Mouse (Mus musculus): ENCODE data around the gene Gcg.

- TF ChIP-seq POLR2A (IDR thresholded peaks at IDR 0.05; ENCODE audit: insufficient read length, low read depth) (no peak), MAX (IDR thresholded peaks at IDR 0.05; ENCODE audit: low read depth) (no peak), USF1 (IDR thresholded peaks at IDR 0.05; ENCODE audit: low read depth) (no peak), MYOG (IDR thresholded peaks at IDR 0.05; ENCODE audit: control insufficient read depth in 1 of 3, insufficient read depth in 1 of 3, insufficient read length in 2 of 3, low read depth in 2 of 3) (no peak), TCF12 (IDR thresholded peaks at IDR 0.05; ENCODE audit: insufficient read depth, poor library complexity, severe bottlenecking) (no peak), POLR2AphosphoS2 (IDR thresholded peaks at IDR 0.05; ENCODE audit: insufficient read length, low read depth) (no peak), CEBPB (IDR thresholded peaks at IDR 0.05; ENCODE audit: insufficient read depth, poor library complexity, severe bottlenecking) (no peak), REST (IDR thresholded peaks at IDR 0.05; ENCODE audit: insufficient read depth, insufficient read length) (no peak), MYOD1 (IDR thresholded peaks at IDR 0.05; ENCODE audit: control insufficient read depth in 1 of 3, insufficient read length in 2 of 3, low read depth in 2 of 3) (no peak)
Observed at GRCm38 (mm10) chr2:62463287-62463686, 20.2 kb downstream of the Gcg start.

Measured in myocyte (in vitro differentiated cells).